Mouse (Mus musculus): ENCODE data around the gene Tyw5. TPM values are rescaled to one million over a fixed set of nuclear protein-coding genes. Genes with fewer than 3 reads are reported as not detected.

Tyw5 gene
- 26.9 and 27.7 TPM in 2 replicates for polyA plus RNA-seq (2015; fragmentation: Nextera tagmentation; extraction: Ambion mirVana)

GRCm38 (mm10) chr1:57406187-57407151 lies at the start of gene Tyw5, which contains the start of gene Maip1:
TSS of gene Tyw5 (minus strand) at chr1:57407101.
TSS of gene Maip1 (plus strand) at chr1:57406328.

DNA sequence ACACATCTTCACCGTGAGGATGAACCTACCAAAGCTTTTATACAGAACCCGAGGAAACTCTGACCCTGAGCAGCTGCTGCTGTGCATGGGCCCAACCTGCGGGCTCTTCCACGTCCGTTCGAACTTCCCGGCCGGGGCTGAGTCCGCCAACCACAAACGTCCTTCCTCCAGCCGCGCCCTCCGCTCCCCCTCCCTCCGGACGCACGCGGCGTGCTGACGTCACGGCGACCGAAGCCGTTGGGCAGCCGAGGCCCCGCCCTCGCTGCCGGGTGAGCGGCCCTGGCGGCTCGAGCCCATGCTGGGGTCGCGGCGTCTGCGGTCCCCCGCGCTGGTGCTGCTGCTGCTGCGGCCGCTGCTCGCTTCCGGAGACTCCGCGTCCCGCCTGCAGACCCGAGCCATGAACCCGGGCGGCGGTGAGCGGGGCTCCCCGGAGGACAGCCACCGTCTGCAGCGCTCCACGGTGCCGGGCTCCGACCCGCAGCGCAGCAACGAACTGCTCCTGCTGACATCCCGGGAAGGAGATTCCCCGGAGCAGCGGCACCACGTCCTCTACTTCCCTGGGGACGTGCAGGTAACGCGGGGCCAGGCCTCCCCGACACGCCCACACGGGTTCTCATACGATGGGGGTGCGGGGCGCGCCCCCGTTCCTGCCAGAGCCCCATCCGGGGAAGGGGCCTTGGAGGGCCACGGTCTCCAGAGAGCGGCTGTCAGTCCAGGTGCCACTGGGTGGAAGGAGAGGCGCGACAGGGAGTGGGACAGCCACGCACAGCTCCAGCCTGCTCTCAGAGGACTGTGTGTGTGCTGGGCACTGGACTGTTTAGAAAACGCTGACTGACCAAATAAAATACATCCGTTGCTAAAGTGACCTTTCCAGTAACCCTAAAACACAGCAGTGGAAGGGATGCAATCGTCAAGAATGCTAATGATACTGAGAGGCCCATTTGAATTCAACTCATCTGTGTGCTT lies 29.2 kb downstream of the Tyw5 start, which contains the start of gene 1700066M21Rik:
Gene 1700066M21Rik, plus strand, starts transcription at position 245 of the 966 bp plus-strand sequence.

Other genes with a start within 250 kb of the Tyw5 start
- 4.8 and 7.6 TPM in 2 replicates for gene 1700066M21Rik, start 29.5 kb downstream of the Tyw5 start, polyA plus RNA-seq (2015; fragmentation: Nextera tagmentation; extraction: Ambion mirVana)
- 13.6 and 15.9 TPM in 2 replicates for gene Maip1, start 773 bp downstream of the Tyw5 start, polyA plus RNA-seq (2015; fragmentation: Nextera tagmentation; extraction: Ambion mirVana)

All from urinary bladder, postnatal 0 days (tissue).